Mouse (Mus musculus) megakaryocyte-erythroid progenitor cell, adult 5-6 weeks (primary cell): Measurements from ENCODE around the gene 4930430A15Rik. TPM values are rescaled to one million over a fixed set of nuclear protein-coding genes. Genes with fewer than 3 reads are reported as not detected.

Experiments used
- ATAC-seq: replicated peaks from 2 replicates; pipeline ENCODE4 v1.8.0; 2016; ENCODE audit warnings: mild to moderate bottlenecking, inconsistent platforms; ENCODE audit not compliant: severe bottlenecking, poor library complexity, low FRiP score, low TSS enrichment
- total RNA-seq, 2 experiments: library from RNA; stranded (forward) in 1 of 2; stranded (reverse) in 1 of 2; fragments of 200-1000, 215-1000 nt in 1 of 2; fragments of >200 nt in 1 of 2; fragmentation: Nextera tagmentation in 1 of 2; gene quantifications; 2 replicates each; pipeline ENCODE4 v1.2.3; 2014 to 2017

4930430A15Rik gene
- not detected in 2 replicates for total RNA-seq (2014; fragmentation: Nextera tagmentation)
- total RNA-seq (2017), result not detected in 2 replicates

DNA sequence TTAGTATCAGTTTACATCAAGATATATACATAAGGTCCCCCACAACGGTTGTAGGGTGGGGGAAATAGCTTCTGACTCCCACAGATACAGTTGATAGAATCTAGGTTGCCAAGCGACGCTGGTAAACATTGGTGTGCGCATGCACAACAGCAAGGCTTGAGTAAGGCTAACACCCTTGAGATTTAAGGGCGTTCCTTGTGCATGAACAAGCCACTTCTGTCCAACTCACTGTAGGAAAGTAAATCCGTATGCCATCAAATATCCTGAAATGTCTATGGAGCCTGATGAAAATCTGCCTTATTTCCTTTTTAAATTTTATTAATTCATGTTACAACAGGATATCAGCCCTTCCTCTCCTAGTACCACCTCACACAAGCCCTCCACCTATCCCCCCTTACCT is at the start of gene 4930430A15Rik:
Gene 4930430A15Rik (minus strand): TSS at position 101 of the 400 bp plus-strand sequence.
- ATAC-seq, result no peak

DNA sequence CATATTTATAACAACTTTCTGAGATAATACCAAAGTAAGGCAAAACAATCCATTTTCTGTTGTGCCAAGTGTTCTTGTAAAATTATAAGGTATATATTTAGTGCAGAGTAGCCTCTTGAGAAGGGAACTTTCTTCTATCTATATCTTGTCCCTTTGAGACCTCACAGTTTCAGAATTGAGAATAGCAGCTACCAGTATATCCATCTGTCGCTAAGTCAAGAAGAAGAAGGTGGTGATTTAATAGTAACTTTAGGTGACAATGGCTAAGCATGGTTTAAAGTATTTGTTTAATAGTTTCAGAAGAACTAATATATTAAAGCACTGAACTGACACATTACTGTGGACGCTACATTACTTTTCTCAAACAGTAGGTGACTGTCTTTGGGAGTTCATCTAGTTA is 44.6 kb upstream of the 4930430A15Rik start, which contains the start of gene Olfr1277:
Gene Olfr1277 (minus strand): TSS at position 101 of the 400 bp plus-strand sequence.
- no peak for ATAC-seq

GRCm38 (mm10) chr2:111254216-111254615 is 24.8 kb upstream of the 4930430A15Rik start, which contains the start of gene Olfr1276:
TSS of gene Olfr1276 (plus strand) at chr2:111254516.
- no peak for ATAC-seq

DNA sequence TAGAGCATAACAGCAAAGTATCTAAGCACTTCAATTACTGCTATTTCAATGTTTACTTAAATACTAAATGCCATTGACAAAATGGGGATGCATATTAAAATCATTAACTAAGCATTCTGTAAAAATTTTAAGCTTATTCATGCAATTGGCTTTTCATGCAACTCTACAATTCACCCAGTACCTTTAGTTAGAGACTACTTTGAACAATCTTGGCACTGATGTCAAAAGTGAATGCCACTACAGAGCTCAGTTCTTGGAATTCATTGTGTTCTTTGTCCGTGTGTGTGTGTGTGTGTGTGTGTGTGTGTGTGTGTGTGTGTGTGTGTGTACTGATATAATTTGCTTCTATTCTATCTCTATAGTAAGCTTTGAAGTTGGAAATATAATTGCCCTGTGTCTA is 5.8 kb upstream of the 4930430A15Rik start, which contains the start of gene Olfr1275:
Gene Olfr1275 (minus strand): TSS at position 101 of the 400 bp plus-strand sequence.
- no peak for ATAC-seq

DNA sequence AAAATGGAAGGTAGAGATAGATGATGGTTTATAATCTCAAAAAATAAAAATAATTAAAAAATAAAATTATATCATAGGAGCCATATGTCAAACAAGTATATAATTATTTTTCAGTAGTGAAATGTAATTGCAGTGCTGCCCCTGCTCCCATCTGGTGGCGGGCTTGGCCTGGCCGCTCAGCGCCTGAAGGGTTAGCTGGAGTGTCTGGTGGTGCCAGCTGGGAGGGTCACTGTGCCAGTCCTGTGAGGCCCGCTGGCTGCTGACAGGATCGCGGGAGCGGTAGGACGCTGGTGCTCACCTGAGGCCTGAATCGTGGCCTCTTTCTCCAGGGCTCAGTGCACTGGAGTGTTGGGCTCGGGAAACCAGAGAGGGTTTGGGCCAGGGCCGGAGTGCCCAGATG is 47.3 kb downstream of the 4930430A15Rik start:
- no peak for ATAC-seq

DNA sequence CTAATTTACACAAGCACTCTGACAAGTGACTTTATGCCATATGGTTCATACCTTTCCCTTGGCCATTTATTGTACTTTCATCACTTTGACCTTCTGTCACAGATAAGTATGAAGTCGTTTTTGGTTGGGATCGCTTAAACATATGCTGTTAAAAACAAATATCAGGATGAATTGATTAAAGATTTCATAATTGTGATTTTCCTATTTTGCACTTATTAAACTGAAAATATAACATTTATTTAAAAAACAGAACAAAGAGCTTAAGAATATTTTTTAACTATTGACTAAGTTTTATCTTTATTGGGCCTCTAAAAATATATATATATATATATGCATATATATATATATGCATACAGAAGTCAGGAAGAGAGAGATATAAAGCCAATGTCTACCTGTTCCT is 76.6 kb downstream of the 4930430A15Rik start, which contains the start of gene Gm15130:
Gene Gm15130 (minus strand): TSS at position 101 of the 400 bp plus-strand sequence.
- ATAC-seq, result no peak

DNA sequence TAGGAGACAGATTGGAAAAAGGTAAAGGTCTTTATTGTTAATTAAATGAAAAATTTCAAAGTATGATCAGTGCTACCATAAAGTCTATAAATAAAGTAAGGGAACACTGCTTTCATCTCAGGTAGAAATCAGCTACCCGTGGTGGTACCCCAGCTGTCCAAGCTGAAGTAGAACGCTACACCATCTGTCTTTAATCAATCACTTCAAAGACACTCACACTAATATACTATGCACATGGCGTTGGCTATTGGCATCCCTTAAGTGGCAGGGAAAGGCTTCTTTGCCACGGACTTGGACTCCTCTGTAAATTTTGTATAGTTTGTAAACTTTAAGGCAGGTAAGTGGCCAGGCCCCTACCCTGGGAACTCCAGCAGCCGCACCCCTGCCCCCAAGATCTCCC is 93.7 kb downstream of the 4930430A15Rik start:
- no peak for ATAC-seq

Other genes starting within 250 kb of the 4930430A15Rik start
- gene Gm13941, start 123.6 kb downstream of the 4930430A15Rik start, total RNA-seq (2014; fragmentation: Nextera tagmentation), result not detected in 2 replicates
- gene Gm13941, start 123.6 kb downstream of the 4930430A15Rik start, total RNA-seq (2017), result not detected in 2 replicates
- gene Gm15130, start 76.7 kb downstream of the 4930430A15Rik start, total RNA-seq (2014; fragmentation: Nextera tagmentation), result not detected in 2 replicates
- not detected in 2 replicates for gene Gm15130, start 76.7 kb downstream of the 4930430A15Rik start, total RNA-seq (2017)
- not detected in 2 replicates for gene Olfr1275, start 5.7 kb upstream of the 4930430A15Rik start, total RNA-seq (2014; fragmentation: Nextera tagmentation)
- not detected in 2 replicates for gene Olfr1275, start 5.7 kb upstream of the 4930430A15Rik start, total RNA-seq (2017)
- gene Olfr1276, start 24.9 kb upstream of the 4930430A15Rik start, total RNA-seq (2014; fragmentation: Nextera tagmentation), result not detected in 2 replicates
- not detected in 2 replicates for gene Olfr1276, start 24.9 kb upstream of the 4930430A15Rik start, total RNA-seq (2017)
- not detected in 2 replicates for gene Olfr1277, start 44.5 kb upstream of the 4930430A15Rik start, total RNA-seq (2014; fragmentation: Nextera tagmentation)
- not detected in 2 replicates for gene Olfr1277, start 44.5 kb upstream of the 4930430A15Rik start, total RNA-seq (2017)
- not detected in 2 replicates for gene Olfr1278, start 60.5 kb upstream of the 4930430A15Rik start, total RNA-seq (2014; fragmentation: Nextera tagmentation)
- not detected in 2 replicates for gene Olfr1278, start 60.5 kb upstream of the 4930430A15Rik start, total RNA-seq (2017)
- gene Olfr1279, start 71.0 kb upstream of the 4930430A15Rik start, total RNA-seq (2014; fragmentation: Nextera tagmentation), result not detected in 2 replicates
- not detected in 2 replicates for gene Olfr1279, start 71.0 kb upstream of the 4930430A15Rik start, total RNA-seq (2017)
- gene Olfr1280, start 84.4 kb upstream of the 4930430A15Rik start, total RNA-seq (2014; fragmentation: Nextera tagmentation), result not detected in 2 replicates
- gene Olfr1280, start 84.4 kb upstream of the 4930430A15Rik start, total RNA-seq (2017), result not detected in 2 replicates
- gene Olfr1281, start 96.9 kb upstream of the 4930430A15Rik start, total RNA-seq (2014; fragmentation: Nextera tagmentation), result not detected in 2 replicates
- not detected in 2 replicates for gene Olfr1281, start 96.9 kb upstream of the 4930430A15Rik start, total RNA-seq (2017)
- gene Olfr1282, start 106.5 kb upstream of the 4930430A15Rik start, total RNA-seq (2014; fragmentation: Nextera tagmentation), result not detected in 2 replicates
- gene Olfr1282, start 106.5 kb upstream of the 4930430A15Rik start, total RNA-seq (2017), result not detected in 2 replicates
- gene Olfr1283, start 137.2 kb upstream of the 4930430A15Rik start, total RNA-seq (2014; fragmentation: Nextera tagmentation), result not detected in 2 replicates
- not detected in 2 replicates for gene Olfr1283, start 137.2 kb upstream of the 4930430A15Rik start, total RNA-seq (2017)
- gene Olfr1284, start 145.9 kb upstream of the 4930430A15Rik start, total RNA-seq (2014; fragmentation: Nextera tagmentation), result not detected in 2 replicates
- gene Olfr1284, start 145.9 kb upstream of the 4930430A15Rik start, total RNA-seq (2017), result not detected in 2 replicates
- gene Olfr1286, start 193.5 kb upstream of the 4930430A15Rik start, total RNA-seq (2014; fragmentation: Nextera tagmentation), result not detected in 2 replicates
- gene Olfr1286, start 193.5 kb upstream of the 4930430A15Rik start, total RNA-seq (2017), result not detected in 2 replicates
- gene Olfr1287, start 219.5 kb upstream of the 4930430A15Rik start, total RNA-seq (2014; fragmentation: Nextera tagmentation), result not detected in 2 replicates
- not detected in 2 replicates for gene Olfr1287, start 219.5 kb upstream of the 4930430A15Rik start, total RNA-seq (2017)
- not detected in 2 replicates for gene Olfr1288, start 244.5 kb upstream of the 4930430A15Rik start, total RNA-seq (2014; fragmentation: Nextera tagmentation)
- gene Olfr1288, start 244.5 kb upstream of the 4930430A15Rik start, total RNA-seq (2017), result not detected in 2 replicates